Mouse (Mus musculus) erythroblast, embryonic 14.5 days (primary cell): ENCODE data around the gene Gtf2ird1.

Experiments used
- GATA1 ChIP-seq: IDR thresholded peaks from 2 replicates; pipeline ENCODE4 v1.6.1; 2012; ENCODE audit warnings: low read length, inconsistent platforms, mixed read lengths
- TAL1 ChIP-seq: IDR thresholded peaks from 3 replicates; pipeline ENCODE4 v1.6.1; 2012; ENCODE audit warnings: low read length, inconsistent platforms, mixed read lengths

DNA sequence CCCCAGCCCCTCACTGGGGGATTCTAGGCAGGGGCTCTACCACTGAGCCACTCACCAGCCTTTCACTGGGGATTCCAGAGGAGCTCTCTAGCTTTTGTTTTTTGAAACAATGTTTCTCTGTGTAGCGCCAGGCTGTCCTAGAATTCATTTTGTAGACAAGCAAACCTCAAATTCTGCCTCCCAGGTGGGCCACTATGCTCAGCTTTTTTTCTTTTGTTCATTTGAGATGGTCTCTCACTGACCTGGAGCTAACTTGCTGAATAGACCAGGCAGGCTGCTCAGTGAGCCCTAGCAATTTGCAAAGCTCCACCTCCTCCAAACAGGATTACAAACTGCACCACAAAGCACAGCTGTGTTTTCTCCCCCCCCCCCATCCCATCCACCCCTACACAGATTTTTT is 81.3 kb downstream of the Gtf2ird1 start:
- TF ChIP-seq GATA1 (no peak), TAL1 (no peak)
